Mouse (Mus musculus): ENCODE data around the gene Nubpl. TPM values are rescaled to one million over a fixed set of nuclear protein-coding genes. Genes with fewer than 3 reads are reported as not detected.
A peak's percentile ranks its signal among the peaks of the same experiment; 100 is the strongest.
"Not testable (repeated sequence)": the region's sequence is repeated elsewhere in the genome, so short reads cannot be mapped to it uniquely, and the experiment has no call there.

Nubpl gene
- 20.9 and 21.2 TPM in 2 replicates for polyA plus RNA-seq (2016; fragmentation: Nextera tagmentation; extraction: Ambion mirVana)

DNA sequence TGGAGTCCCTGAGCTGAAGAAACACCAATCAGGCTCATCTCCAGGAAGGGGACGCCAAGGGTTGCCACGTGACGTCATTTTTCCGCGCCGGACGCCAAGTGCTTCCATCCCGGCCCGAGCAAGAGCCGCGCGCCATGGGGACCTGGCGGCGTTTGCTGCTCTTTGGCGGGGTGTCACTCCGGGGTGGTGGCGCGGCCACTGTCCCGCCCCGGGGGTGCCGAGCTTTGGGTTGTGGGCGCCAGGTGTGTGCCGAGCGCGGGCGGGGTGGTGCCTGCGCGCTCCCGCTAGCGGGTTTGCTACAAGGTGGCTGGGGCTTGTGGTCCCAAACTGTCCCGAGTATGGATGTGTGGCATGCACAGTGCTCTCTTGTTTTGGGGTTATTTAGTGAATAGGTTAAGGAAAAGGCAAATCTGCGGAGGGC lies at the start of gene Nubpl:
Gene Nubpl (plus strand): TSS at position 88 of the 421 bp plus-strand sequence.
- DNase-seq (ENCODE audit: extremely low spot score, low spot score) = peak; percentile 95
- Histone ChIP-seq H3K4me3 (peak within 1 kb of the TSS; percentile 83), H3K27ac (peak within 1 kb of the TSS; percentile 94), H3K9me3 (no peaks in the 10 kb centered on the region), H3K27me3 (ENCODE audit: poor library complexity, severe bottlenecking) (no peaks in the 10 kb centered on the region), H3K4me1 (peaks cover 11% of the 10 kb centered on the region), H3K36me3 (replicated peaks) (no peaks in the 10 kb centered on the region)
- under 1% methylated on average over 32 of the region's 32 CpGs for WGBS

DNA sequence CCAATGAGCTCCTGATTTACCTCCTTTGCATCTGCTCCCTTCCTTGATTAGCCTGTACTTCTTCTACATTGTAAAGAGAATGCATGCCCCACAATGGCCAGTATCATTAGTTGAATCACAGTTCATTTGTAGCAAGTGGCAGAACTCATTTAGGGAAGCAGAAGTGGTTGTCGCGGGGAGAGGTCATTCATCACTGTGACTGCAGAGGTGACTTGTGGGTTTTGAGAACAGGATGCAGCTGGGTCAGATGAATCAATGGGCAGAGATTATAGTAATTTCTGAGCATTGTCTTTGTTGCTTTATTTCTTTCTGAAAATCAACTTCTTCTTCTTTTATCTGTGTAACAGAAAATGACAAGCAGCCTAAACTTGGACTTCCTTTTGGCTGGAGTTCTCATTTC lies 48.2 kb upstream of the Nubpl start:
- Histone ChIP-seq H3K36me3 (replicated peaks) (no peaks in the 10 kb centered on the region), H3K4me1 (no peaks in the 10 kb centered on the region; the same call in 1 of the 2 replicates), H3K9me3 (no peaks in the 10 kb centered on the region), H3K4me3 (no peak overlapping the region), H3K27ac (no peak overlapping the region), H3K27me3 (ENCODE audit: poor library complexity, severe bottlenecking) (no peaks in the 10 kb centered on the region)
- DNase-seq (ENCODE audit: extremely low spot score, low spot score) = no peak
- 86% methylated on average over 2 of the region's 2 CpGs for WGBS

DNA sequence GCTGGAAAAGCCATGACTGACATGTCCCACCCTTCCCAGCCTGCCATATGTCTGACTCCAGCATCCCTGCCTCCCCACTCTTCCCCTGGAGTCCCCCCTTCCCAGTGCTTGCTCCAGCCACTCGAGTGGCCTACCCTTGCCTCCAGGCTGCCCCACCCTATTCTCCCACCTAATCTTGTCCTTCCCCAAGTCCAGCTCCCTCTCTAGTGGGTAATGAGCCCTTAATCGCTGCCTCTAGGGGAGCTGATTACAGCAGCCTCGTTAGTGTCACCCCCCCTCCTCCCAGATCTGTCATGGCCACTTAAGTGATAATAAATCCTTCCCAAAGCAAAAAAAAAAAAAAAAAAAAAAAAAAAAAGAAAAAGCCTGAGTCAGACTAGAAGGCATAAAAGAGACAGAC lies 18.2 kb upstream of the Nubpl start:
- H3K27me3 ChIP-seq (ENCODE audit: poor library complexity, severe bottlenecking); H3K9me3 ChIP-seq; H3K27ac ChIP-seq; H3K4me3 ChIP-seq; DNase-seq (ENCODE audit: extremely low spot score, low spot score); H3K36me3 ChIP-seq (replicated peaks); H3K4me1 ChIP-seq: not testable (repeated sequence)
- WGBS = 60% methylated on average over 1 of the region's 3 CpGs

DNA sequence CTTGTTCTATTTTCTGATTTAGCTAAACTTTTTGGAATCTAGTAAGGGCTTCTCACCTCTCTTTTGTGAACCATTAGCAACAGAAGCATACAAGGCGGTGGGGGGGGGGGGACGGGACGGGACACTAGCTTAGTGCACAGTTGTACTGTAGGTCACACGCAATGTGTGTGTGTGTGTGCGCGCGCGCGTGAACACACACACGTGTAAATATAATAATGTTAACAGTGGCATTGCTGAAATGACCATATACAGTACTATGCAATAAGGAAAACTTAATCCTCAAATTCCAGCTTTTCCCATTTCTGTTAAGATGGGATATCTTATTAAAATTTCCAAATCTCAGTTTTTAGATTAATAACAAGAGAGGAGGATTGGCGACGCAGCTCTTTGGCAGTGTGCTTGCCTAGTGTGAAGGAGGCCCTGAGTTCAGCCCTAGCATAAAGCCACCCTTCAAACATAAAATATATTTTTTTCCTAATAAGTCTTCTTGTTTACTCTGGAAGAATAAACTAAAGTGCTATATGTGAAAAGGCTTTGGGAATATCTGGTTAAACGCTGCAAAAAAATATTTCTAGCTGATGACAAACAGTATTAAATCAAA lies 388 bp upstream of the Nubpl start:
- Histone ChIP-seq H3K4me3 (peak overlapping the region; percentile 83), H3K9me3 (no peaks in the 10 kb centered on the region), H3K27me3 (ENCODE audit: poor library complexity, severe bottlenecking) (no peaks in the 10 kb centered on the region), H3K27ac (peak overlapping the region; percentile 94), H3K4me1 (peaks cover 11% of the 10 kb centered on the region), H3K36me3 (replicated peaks) (no peaks in the 10 kb centered on the region)
- DNase-seq (ENCODE audit: extremely low spot score, low spot score) = no peak
- 73% methylated on average over 13 of the region's 13 CpGs for WGBS

DNA sequence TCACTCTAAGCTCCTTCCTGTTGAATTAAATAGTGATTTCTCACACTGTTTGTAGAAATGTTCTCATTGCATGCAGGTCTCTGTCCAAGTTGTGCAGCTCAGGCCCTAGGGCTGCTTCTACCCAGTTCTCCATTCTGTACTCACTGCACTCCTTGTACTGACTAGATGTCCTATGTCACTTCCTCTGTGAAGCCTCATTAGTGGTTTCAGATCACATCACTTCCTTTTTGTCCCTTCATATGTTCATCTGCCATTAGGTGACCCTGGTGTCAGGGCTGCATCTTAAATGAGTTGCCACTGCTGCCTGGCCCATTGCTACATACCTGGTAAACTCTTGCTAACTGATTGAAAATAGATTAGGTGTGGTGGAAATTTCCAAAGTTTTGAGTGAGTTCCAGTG lies 22.7 kb downstream of the Nubpl start:
- Histone ChIP-seq H3K27me3 (ENCODE audit: poor library complexity, severe bottlenecking) (no peaks in the 10 kb centered on the region), H3K36me3 (replicated peaks) (0 out of 2 replicates have a peak, but pooled peaks cover 6% of the 10 kb centered on the region), H3K4me3 (no peak overlapping the region), H3K9me3 (no peaks in the 10 kb centered on the region), H3K4me1 (peaks cover 24% of the 10 kb centered on the region), H3K27ac (no peak overlapping the region)
- no peak for DNase-seq (ENCODE audit: extremely low spot score, low spot score)

DNA sequence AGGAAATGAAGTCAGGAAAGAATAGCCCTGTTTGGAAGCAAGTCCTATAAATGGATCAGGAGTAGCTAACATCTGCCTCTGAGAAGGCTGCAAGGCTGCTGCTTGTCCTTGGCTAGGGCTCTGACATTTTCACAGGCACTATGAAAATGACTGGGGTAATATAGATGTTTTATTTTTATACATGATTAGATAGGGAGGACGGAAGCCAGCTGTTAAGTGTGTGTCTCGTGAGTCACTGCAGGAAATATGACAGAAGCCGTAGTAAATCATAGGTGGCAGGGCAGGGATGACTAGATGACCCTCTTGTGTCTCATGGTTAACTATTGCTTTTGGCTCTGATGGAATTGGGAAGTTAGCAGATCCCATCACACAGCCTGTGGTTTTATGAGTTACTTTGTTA lies 28.9 kb downstream of the Nubpl start:
- H3K4me1 ChIP-seq = peaks cover 10% of the 10 kb centered on the region
- H3K4me3 ChIP-seq = no peak overlapping the region
- no peaks in the 10 kb centered on the region for H3K9me3 ChIP-seq
- 87% methylated on average over 3 of the region's 3 CpGs for WGBS
- no peak overlapping the region for H3K27ac ChIP-seq
- H3K27me3 ChIP-seq (ENCODE audit: poor library complexity, severe bottlenecking) = no peaks in the 10 kb centered on the region
- H3K36me3 ChIP-seq (replicated peaks) = 0 out of 2 replicates have a peak, but pooled peaks cover 4% of the 10 kb centered on the region
- DNase-seq (ENCODE audit: extremely low spot score, low spot score) = no peak

DNA sequence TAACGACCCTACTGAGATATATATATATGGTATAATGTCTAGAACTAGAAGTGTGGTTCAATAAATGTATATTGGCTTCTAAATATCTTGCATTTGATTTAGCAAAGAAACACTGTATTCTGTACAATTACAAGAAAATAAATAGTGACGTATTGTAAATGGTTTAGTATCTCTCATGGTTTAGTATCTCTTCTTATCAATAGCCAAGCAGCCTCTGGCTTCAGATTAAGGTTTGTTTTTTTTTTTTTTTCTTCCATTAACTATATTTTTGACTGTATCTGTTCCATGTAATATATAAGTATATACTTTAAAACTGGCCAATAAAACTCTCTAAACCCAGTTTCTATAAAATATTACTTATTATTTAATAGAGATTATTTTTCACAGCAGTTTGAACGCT lies 31.5 kb downstream of the Nubpl start:
- Histone ChIP-seq H3K9me3 (no peaks in the 10 kb centered on the region), H3K36me3 (replicated peaks) (no peaks in the 10 kb centered on the region), H3K4me3 (no peak overlapping the region), H3K27ac (no peak overlapping the region), H3K27me3 (ENCODE audit: poor library complexity, severe bottlenecking) (no peaks in the 10 kb centered on the region), H3K4me1 (peaks cover 19% of the 10 kb centered on the region)
- WGBS = 96% methylated on average over 3 of the region's 3 CpGs
- no peak for DNase-seq (ENCODE audit: extremely low spot score, low spot score)

DNA sequence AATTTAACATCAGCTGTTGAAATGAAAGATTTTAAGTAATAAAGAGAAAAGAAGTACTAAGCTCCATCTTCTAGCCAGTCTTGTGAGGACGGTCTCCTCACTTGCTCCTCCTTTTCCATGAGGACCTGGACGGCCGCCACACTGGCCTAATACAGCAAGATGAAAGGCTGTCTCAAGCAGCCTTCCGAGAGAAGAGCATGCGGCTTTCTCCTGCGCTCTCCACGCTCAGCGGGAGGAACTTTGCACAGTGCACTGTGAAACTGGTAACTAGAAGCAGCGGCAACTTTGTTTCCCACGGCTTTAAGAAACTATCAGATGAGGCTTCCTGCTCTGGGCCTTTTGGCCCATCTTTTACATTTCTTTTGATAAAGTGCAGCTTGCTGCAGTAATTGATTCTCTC lies 34.7 kb downstream of the Nubpl start:
- Histone ChIP-seq H3K4me3 (peak overlapping the region; percentile 25), H3K9me3 (no peaks in the 10 kb centered on the region), H3K36me3 (replicated peaks) (peaks cover 4% of the 10 kb centered on the region), H3K27ac (peak overlapping the region; percentile 84), H3K27me3 (ENCODE audit: poor library complexity, severe bottlenecking) (no peaks in the 10 kb centered on the region), H3K4me1 (peaks cover 32% of the 10 kb centered on the region)
- WGBS = 5% methylated on average over 10 of the region's 10 CpGs
- peak; percentile 33 for DNase-seq (ENCODE audit: extremely low spot score, low spot score)

DNA sequence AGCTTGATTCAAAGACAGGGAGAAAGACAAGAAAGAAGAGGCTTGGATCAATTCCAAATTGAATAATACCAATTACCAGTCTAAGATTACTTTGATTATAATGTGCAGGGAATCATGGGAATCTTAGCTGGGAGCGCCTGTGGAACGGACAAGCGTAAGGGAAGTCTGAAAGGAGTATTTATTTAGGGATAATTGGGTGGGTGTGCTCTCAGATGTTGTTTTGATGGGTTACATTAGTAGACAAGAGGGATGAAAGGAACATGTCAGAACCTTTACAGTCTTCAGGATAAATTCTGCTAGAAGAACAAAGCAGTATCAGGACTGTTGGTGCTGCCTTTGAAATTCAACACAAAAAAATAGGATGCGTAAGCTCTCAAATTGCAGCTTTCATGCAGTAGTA lies 40.8 kb downstream of the Nubpl start:
- H3K27me3 ChIP-seq (ENCODE audit: poor library complexity, severe bottlenecking) = no peaks in the 10 kb centered on the region

DNA sequence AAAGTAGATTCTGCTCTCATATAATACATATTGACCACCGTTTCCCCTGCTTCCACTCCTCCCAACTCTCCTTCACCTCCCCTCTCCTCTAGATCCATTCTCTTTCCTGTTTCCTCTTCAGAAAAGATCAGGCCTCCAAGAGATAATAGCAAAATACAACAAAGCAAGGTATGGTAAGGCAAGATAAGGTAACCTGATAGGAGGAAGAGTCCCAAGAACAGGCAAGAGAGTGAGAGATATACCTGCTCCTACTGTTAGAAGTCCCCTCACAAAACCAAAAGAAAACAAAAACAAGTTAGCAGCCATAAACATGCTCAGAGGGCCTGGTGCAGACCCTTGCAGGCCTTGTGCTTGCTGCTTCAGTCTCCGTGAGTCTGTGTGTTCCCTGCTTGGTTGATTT lies 49.1 kb downstream of the Nubpl start:
- 85% methylated on average over 2 of the region's 2 CpGs for WGBS
- no peaks in the 10 kb centered on the region for H3K27me3 ChIP-seq (ENCODE audit: poor library complexity, severe bottlenecking)
- no peak overlapping the region for H3K27ac ChIP-seq
- H3K4me3 ChIP-seq = no peak overlapping the region
- H3K4me1 ChIP-seq = no peaks in the 10 kb centered on the region
- peaks cover 6% of the 10 kb centered on the region; the same call in 1 of the 2 replicates for H3K9me3 ChIP-seq
- no peak for DNase-seq (ENCODE audit: extremely low spot score, low spot score)
- peaks cover 12% of the 10 kb centered on the region for H3K36me3 ChIP-seq (replicated peaks)

More for the DNA sequence above, 40.8 kb downstream of the Nubpl start:
- no peaks in the 10 kb centered on the region for H3K9me3 ChIP-seq
- DNase-seq (ENCODE audit: extremely low spot score, low spot score) = no peak
- peaks cover 4% of the 10 kb centered on the region for H3K36me3 ChIP-seq (replicated peaks)
- H3K27ac ChIP-seq = no peak overlapping the region
- WGBS = 62% methylated on average over 4 of the region's 4 CpGs
- no peak overlapping the region for H3K4me3 ChIP-seq
- H3K4me1 ChIP-seq = peaks cover 31% of the 10 kb centered on the region

DNA sequence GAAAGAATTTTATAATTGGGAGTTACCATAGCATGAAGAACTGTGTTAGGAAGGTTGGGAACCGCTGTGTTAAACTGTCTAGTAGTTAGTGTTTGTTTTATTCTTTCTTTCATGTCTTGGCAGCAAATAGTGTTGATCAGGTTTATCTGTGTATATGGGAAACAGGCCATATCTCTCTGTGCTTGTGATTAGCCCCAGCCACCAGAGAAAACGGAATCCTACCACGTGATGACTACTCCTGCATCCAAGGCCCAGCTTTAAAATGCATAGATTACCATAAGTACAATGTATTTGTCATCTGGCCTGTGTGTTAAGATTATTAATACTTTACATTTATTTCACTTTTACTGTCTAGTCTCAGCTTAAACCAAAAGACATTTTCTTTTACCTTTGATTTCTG lies 51.9 kb downstream of the Nubpl start:
- Histone ChIP-seq H3K4me3 (no peak overlapping the region), H3K27me3 (ENCODE audit: poor library complexity, severe bottlenecking) (no peaks in the 10 kb centered on the region), H3K4me1 (no peaks in the 10 kb centered on the region), H3K9me3 (no peaks in the 10 kb centered on the region), H3K36me3 (replicated peaks) (peaks cover 4% of the 10 kb centered on the region), H3K27ac (no peak overlapping the region)
- DNase-seq (ENCODE audit: extremely low spot score, low spot score) = no peak
- WGBS = 90% methylated on average over 3 of the region's 3 CpGs

DNA sequence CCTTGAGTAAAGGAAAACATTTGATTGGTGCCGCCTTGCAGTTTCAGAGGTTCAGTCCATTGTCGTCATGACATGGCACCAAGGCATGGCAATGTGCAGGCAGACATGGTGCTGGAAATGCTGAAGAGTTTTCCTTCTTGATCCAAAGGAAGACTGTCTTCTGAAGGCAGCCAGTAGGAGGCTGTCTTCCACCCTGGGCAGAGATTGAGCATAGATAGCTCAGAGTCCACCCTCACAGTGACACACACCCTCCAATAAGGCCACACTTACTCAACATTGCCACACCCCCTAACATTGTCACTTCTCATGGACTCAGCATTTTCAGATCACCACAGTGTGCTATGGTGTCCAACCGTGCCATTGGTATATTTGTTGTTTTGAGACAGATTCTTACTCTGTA lies 54.5 kb downstream of the Nubpl start:
- Histone ChIP-seq H3K4me1 (no peaks in the 10 kb centered on the region), H3K27me3 (ENCODE audit: poor library complexity, severe bottlenecking) (no peaks in the 10 kb centered on the region), H3K36me3 (replicated peaks) (no peaks in the 10 kb centered on the region), H3K9me3 (no peaks in the 10 kb centered on the region), H3K27ac (no peak overlapping the region), H3K4me3 (no peak overlapping the region)
- no peak for DNase-seq (ENCODE audit: extremely low spot score, low spot score)
- WGBS = 94% methylated on average over 3 of the region's 3 CpGs

DNA sequence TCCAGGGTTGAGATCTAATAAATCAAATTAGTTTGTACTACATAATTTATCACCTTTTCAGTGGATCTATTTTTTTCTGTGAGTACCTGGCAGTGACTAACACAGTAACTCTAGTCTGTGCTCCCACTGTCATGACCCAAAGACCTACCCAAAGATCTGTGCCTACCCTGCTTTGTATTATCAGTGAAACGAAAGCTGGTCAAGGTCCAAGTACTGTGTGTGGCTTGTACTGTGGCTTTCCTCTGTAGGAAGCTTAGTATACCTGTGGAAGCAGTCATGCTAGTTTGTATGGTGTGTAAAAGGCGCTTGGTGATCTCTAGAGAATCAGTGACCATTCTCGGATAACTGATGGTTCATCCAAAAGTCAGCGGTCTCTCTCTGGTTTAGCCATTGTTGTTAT lies 57.4 kb downstream of the Nubpl start:
- Histone ChIP-seq H3K4me3 (no peak overlapping the region), H3K27ac (no peak overlapping the region), H3K36me3 (replicated peaks) (no peaks in the 10 kb centered on the region), H3K4me1 (no peaks in the 10 kb centered on the region), H3K27me3 (ENCODE audit: poor library complexity, severe bottlenecking) (no peaks in the 10 kb centered on the region), H3K9me3 (no peaks in the 10 kb centered on the region)
- 94% methylated on average over 4 of the region's 4 CpGs for WGBS
- DNase-seq (ENCODE audit: extremely low spot score, low spot score) = no peak

DNA sequence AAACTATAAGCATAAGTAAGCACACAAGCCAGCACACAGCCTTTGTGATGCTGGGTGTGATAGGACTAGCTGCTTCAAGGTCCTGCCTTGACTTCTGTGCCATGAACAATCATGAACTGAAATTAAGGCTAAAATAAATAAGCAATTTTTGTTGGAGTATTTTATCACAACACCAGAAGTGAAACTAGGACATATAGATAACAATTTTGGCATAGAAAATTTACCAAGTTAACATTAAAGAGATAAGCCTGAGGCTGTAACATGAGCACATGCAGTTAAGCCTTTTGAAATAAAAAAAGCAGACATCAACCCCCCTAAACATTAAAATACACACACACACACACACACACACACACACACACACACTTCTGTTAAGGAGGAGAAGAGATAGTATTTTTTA lies 66.9 kb downstream of the Nubpl start:
- DNase-seq (ENCODE audit: extremely low spot score, low spot score) = no peak
- Histone ChIP-seq H3K4me1 (no peaks in the 10 kb centered on the region), H3K27me3 (ENCODE audit: poor library complexity, severe bottlenecking) (no peaks in the 10 kb centered on the region), H3K36me3 (replicated peaks) (peaks cover 6% of the 10 kb centered on the region; the same call in 1 of the 2 replicates), H3K9me3 (no peaks in the 10 kb centered on the region; the same call in 1 of the 2 replicates), H3K27ac (no peak overlapping the region), H3K4me3 (no peak overlapping the region)
